Mouse (Mus musculus) heart, adult 18-20 months (tissue): ENCODE measurements around the gene Ifna9. TPM values are rescaled to one million over a fixed set of nuclear protein-coding genes. Genes with fewer than 3 reads are reported as not detected.
"Not testable (repeated sequence)": the region's sequence is repeated elsewhere in the genome, so short reads cannot be mapped to it uniquely, and the experiment has no call there.

Experiments
- DNase-seq, 2 experiments: peaks; one replicate each; pipeline ENCODE4 v3.0.0; 2021 to 2022; ENCODE audit warnings: mixed read lengths in 1 of 2
- long read RNA-seq, 2 experiments: library from polyadenylated mRNA; stranded (forward); transcript quantifications; one replicate each; pipeline ENCODE4 v2.0.0; 2021
- total RNA-seq, 2 experiments: library from RNA; stranded (reverse); gene quantifications; 2 replicates each; pipeline ENCODE4 v1.2.3; 2021

The Ifna9 gene
- total RNA-seq: not detected
- long read RNA-seq, experiment 1: 0 reads
- long read RNA-seq, experiment 2: 0 reads

GRCm38 (mm10) chr4:88592285-88592684 lies at the start of gene Ifna9:
Gene Ifna9, minus strand, starts transcription at chr4:88592385.
- DNase-seq: no peak

- DNase-seq: peak; percentile 92 to 100
These were observed 49.1 kb upstream of the Ifna9 start for GRCm38 (mm10) chr4:88641077-88641831.

GRCm38 (mm10) chr4:88640704-88641076 lies 48.5 kb upstream of the Ifna9 start:
- DNase-seq: no peak

- DNase-seq: no peak
These were observed 42.1 kb upstream of the Ifna9 start, which contains the start of gene C87499 for GRCm38 (mm10) chr4:88634311-88634710. Gene C87499, minus strand, starts transcription at chr4:88634411.

- no peak for DNase-seq
These were observed 11.1 kb upstream of the Ifna9 start, which contains the start of gene Ifna12 for GRCm38 (mm10) chr4:88603276-88603675. Gene Ifna12, minus strand, starts transcription at chr4:88603376.

- no peak for DNase-seq
These were observed 20.5 kb downstream of the Ifna9 start, which contains the start of gene Ifna14 for GRCm38 (mm10) chr4:88571698-88572097. Gene Ifna14, minus strand, starts transcription at chr4:88571798.

GRCm38 (mm10) chr4:88561791-88562190 lies 30.4 kb downstream of the Ifna9 start:
- DNase-seq: no peak

- DNase-seq: not testable (repeated sequence)
These were observed 34.0 kb downstream of the Ifna9 start, which contains the start of gene Ifna15 for GRCm38 (mm10) chr4:88558145-88558544. Gene Ifna15, minus strand, starts transcription at chr4:88558245.

GRCm38 (mm10) chr4:88550161-88550945 lies 41.8 kb downstream of the Ifna9 start:
- DNase-seq: peak; percentile 82 to 87

- no peak for DNase-seq
These were observed 44.2 kb downstream of the Ifna9 start for GRCm38 (mm10) chr4:88547986-88548385.

GRCm38 (mm10) chr4:88543649-88544234 lies 48.4 kb downstream of the Ifna9 start:
- DNase-seq: peak; percentile 46 to 75

Other genes with a start within 250 kb of the Ifna9 start
- gene Hacd4, start 153.5 kb downstream of the Ifna9 start, total RNA-seq: 1 to 10 TPM; 3.6 to 3.9 TPM
- gene Ifnb1, start 69.6 kb downstream of the Ifna9 start, total RNA-seq: not detected
- gene Ifna15, start 34.1 kb downstream of the Ifna9 start, total RNA-seq: not detected
- not detected for gene Ifna14, start 20.6 kb downstream of the Ifna9 start, total RNA-seq
- gene Ifna12, start 11.0 kb upstream of the Ifna9 start, total RNA-seq: not detected
- not detected for gene C87499, start 42.0 kb upstream of the Ifna9 start, total RNA-seq
- gene Ifna13, start 52.1 kb upstream of the Ifna9 start, total RNA-seq: not detected
- not detected for gene Ifna16, start 84.5 kb upstream of the Ifna9 start, total RNA-seq
- gene Ifna2, start 91.5 kb upstream of the Ifna9 start, total RNA-seq: not detected
- not detected for gene Ifnab, start 99.0 kb upstream of the Ifna9 start, total RNA-seq
- under 1 TPM in 1 of 2 experiments, not detected in 1; 0.42 TPM for gene Gm26566, start 129.4 kb upstream of the Ifna9 start, total RNA-seq
- 10 to 100 TPM; 72.4 to 76.1 TPM for gene Klhl9, start 130.1 kb upstream of the Ifna9 start, total RNA-seq
- not detected for gene Gm13271, start 162.5 kb upstream of the Ifna9 start, total RNA-seq
- gene Gm13283, start 167.7 kb upstream of the Ifna9 start, total RNA-seq: not detected
- not detected for gene Gm13290, start 181.4 kb upstream of the Ifna9 start, total RNA-seq
- gene Gm13289, start 184.5 kb upstream of the Ifna9 start, total RNA-seq: not detected
- not detected for gene Gm13272, start 187.5 kb upstream of the Ifna9 start, total RNA-seq
- not detected for gene Ifnz, start 189.7 kb upstream of the Ifna9 start, total RNA-seq
- not detected for gene Gm13276, start 193.3 kb upstream of the Ifna9 start, total RNA-seq
- gene Gm13277, start 196.2 kb upstream of the Ifna9 start, total RNA-seq: not detected
- not detected for gene Gm13278, start 199.2 kb upstream of the Ifna9 start, total RNA-seq
- gene Gm13275, start 202.1 kb upstream of the Ifna9 start, total RNA-seq: not detected
- gene Gm13279, start 205.0 kb upstream of the Ifna9 start, total RNA-seq: not detected
- gene Gm13285, start 207.3 kb upstream of the Ifna9 start, total RNA-seq: not detected
- gene Gm13287, start 210.9 kb upstream of the Ifna9 start, total RNA-seq: not detected
- gene Gm13288, start 213.1 kb upstream of the Ifna9 start, total RNA-seq: not detected
- gene Ifna7, start 223.8 kb upstream of the Ifna9 start, total RNA-seq: not detected
- not detected for gene Ifna11, start 227.6 kb upstream of the Ifna9 start, total RNA-seq
- not detected for gene Ifna6, start 235.0 kb upstream of the Ifna9 start, total RNA-seq
- not detected for gene Ifna5, start 243.1 kb upstream of the Ifna9 start, total RNA-seq
- gene Ifna4, start 249.5 kb upstream of the Ifna9 start, total RNA-seq: not detected